Mouse (Mus musculus) urinary bladder, postnatal 25 days (tissue): ENCODE measurements around the gene Igflr1.

Source experiments
- DNase-seq: peaks from one replicate; pipeline ENCODE4 v3.0.0; 2022; ENCODE audit warnings: low spot score

Gene Igflr1

DNA sequence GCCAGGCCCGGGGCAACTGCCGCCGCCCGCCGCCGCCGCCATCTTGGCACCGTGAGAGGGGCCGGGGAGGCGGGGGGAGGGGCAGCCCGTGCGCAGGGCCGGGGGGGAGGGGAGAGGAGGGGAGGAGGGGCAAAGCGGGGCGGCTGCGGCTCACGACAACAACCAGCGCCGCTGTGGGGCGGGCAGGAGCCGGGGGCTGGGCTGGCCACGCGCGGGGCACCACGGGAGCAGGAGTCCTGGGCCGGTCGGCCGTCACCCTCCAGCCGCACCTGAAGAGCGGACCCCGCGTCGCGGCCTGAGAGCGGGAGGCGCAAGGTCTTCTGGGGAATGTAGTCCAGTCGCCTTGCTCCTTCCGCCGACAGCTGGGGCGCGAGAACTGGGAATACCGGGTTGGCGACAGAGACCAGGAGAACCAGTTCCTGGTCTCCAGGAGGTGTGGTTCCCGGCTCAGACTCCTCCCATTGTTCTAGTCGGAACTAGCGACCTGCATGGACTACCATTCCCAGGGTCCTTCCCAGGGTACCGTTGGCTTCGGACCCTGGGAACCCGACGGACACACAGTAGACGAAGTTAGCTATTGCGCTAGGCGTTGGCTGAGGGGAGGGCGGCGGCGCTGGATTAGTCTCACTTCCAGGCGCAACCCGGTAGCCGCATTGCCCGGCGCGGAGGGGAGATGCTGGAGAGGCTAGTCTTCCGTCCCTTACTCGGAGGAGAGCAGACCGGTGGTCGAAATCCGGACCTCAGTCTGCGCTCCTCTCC, 23.6 kb downstream of the Igflr1 start, which contains the start of gene Kmt2b:
TSS of gene Kmt2b (minus strand) at position 51 of the 759 bp plus-strand sequence.
- peak; percentile 86 for DNase-seq

DNA sequence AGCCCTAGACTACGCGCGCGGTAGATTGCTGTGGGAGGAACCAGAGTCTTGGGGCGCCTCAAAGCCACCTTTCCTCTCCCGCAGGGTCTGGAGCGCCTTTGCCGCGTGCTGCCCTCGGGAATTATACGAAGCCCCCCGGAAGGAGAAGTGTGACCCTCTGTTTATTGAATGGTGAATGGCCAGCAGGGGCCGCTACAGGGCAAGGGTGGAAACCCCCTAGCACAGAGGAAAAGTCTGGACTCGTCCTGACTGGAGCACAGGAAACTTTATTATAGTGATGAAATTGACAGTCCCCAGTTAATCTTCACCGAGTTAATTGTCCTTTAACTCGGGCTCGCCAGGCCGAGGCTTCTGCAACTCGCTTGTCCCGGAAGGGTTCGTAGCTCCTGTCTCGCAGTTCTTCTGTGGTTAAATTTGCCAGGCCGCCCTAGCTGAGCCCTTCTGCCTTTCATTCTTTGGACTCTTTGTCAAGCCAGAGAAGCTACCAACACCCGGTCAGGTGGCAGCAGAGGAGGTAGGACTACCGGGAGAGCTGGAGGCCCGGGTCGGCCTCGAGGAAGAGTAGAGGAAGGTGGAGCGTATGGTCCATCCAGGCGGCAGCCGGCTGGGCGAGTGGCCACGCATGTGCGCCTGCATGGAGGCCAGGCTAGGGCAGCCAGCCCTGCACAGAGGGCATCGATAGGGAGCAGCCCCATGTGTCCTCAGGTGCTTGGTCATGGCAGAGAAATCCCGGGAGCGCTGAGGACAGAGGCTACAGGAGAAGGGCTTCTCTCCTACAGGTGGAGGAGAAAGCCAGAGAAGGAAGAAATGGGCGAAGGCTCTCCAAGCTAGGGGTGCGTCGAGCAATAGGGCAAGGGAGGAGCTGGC, 24.4 kb downstream of the Igflr1 start:
- peak; percentile 86 for DNase-seq

DNA sequence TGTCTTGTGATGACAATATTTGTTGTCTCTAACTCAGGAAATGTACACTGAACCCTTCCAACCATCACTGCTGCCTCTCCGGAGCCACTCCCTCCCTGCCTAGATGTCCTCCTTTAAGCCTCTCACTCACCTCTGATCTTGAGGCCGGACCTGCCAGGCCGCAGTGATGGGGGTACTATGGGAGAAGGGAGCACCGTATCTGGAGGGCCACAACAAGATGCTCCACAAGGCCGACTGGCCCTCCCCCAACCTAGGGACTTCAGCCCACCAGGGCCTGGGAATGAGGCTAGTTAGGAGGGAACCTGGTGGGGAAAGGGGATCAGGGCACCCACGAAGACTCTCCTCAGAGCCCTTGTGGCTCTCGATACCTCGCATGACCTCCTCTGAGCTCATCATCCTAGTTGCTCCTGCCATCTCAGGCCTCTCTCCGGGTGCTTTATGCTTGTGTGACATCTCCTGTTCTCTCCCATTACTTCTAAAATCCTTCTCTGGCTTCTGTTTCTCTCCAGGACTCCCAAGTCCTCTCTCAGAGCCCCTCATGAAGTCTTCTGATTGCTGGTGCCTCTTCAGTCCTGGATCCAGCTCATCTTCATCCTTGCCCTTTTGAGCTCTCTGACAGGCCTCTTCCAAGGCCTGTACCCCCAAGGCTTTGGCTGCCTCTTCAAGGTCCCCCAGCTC, 25.8 kb downstream of the Igflr1 start:
- no peak for DNase-seq

DNA sequence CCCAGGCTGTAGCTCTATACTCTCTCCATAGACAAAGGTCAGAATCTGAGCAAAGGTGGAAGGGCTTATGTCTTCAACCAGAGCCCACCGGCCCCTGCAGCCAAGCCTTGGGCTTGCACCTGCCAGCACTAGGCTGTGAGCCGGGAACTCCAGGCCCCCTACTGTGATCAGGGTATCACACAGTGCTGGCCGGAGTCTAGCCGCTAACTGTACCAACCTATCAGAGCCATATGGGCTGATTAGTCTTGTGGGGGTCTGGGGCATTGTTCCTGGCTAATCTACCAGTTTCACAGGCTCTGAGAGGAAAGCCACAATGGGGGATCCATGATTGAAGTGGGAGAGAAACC, 26.4 kb downstream of the Igflr1 start:
- no peak for DNase-seq

DNA sequence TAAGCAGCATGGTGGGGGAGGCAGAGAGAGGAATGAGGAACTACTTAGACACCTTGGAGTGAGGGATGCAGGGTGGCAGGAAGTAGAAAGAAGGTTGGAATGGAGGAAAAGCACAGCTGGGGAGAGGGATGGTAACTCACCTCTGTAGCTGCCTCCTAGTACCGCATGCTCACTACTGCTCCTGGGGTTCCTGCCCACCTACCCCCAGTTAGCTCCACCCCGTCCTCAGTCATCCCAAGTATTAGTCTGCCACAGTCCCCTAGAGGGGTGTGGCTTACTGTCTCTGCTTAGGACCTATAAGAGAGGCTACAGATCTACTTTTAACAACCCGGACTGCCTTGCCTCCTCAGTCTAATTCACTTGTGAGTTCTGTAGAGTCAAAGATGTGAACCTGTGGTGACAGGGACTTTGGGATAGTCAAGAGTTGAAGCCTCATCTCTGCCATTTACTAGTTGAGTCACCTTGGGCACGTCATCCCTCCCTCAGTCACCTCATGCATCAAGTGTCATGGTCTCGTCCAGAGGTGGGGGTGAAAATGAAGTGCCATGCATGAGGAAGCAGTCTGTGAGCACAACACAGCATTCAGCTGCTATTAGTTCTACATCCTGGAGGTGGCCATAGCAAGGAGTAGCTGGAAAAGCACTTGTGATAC, 27.7 kb downstream of the Igflr1 start:
- DNase-seq: no peak

- no peak for DNase-seq
These were observed 28.6 kb downstream of the Igflr1 start for GRCm38 (mm10) chr7:30593579-30594509.

DNA sequence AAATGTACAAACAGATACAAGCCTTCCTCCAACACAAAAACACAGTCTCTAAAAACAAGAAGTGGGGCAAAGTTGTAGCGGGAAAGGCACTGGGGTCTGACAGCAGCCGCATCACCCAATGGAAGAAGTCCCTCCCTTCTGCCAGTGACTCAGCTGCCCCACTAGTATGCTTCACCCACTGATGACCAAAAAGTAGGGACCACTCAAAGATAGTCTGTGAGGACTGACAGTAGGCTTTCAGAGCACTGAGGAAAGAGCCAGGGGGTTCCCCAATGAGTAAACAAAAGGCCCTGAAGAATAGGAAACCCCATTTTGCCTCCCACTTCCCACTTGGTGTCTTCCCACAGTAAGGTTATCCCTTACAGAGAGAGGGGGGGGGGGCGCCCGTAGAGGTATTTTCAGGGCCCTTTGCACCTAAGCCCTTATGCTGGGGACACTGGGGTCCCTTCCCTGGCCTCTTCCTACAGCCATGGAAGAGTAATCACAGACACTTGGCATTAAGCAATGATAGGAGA, 29.3 kb downstream of the Igflr1 start:
- DNase-seq: no peak

GRCm38 (mm10) chr7:30596093-30596492, 30.9 kb downstream of the Igflr1 start:
- DNase-seq: no peak

GRCm38 (mm10) chr7:30596811-30597210, 31.6 kb downstream of the Igflr1 start:
- no peak for DNase-seq

DNA sequence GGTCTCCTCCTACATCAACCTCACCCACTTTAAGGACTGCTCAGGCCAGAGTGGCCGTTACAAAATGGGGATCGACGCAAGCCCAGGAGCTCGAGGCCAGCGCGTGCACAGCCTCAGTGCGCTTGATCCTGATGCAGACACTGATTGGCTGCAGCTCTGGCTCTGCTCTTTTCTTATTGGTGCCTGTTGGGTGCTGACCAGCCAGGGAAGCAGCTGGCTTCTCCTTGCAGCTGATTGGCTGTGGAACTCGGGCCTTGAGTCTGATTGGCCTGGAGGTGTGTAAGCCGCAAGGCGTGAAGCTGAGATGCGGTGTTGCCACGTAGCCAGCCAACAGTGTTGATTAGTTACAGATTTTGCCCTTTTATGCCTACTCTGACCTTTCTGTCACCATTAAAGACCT, 33.6 kb downstream of the Igflr1 start, which contains the start of gene Zbtb32:
TSS of gene Zbtb32 (minus strand) at position 124 of the 400 bp plus-strand sequence.
- no peak for DNase-seq

- DNase-seq: peak; percentile 81
These were observed 34.7 kb downstream of the Igflr1 start for GRCm38 (mm10) chr7:30599933-30600353.

GRCm38 (mm10) chr7:30600651-30601050, 35.4 kb downstream of the Igflr1 start:
- DNase-seq: peak; percentile 72

- DNase-seq: peak; percentile 56
These were observed 37.4 kb downstream of the Igflr1 start for GRCm38 (mm10) chr7:30602583-30602982.

GRCm38 (mm10) chr7:30604424-30604823, 39.2 kb downstream of the Igflr1 start:
- DNase-seq: no peak

- DNase-seq: no peak
These were observed 39.7 kb downstream of the Igflr1 start for GRCm38 (mm10) chr7:30604944-30605343.

GRCm38 (mm10) chr7:30607706-30608309, 42.6 kb downstream of the Igflr1 start:
- peak; percentile 60 for DNase-seq

GRCm38 (mm10) chr7:30608476-30608875, 43.2 kb downstream of the Igflr1 start:
- no peak for DNase-seq

DNA sequence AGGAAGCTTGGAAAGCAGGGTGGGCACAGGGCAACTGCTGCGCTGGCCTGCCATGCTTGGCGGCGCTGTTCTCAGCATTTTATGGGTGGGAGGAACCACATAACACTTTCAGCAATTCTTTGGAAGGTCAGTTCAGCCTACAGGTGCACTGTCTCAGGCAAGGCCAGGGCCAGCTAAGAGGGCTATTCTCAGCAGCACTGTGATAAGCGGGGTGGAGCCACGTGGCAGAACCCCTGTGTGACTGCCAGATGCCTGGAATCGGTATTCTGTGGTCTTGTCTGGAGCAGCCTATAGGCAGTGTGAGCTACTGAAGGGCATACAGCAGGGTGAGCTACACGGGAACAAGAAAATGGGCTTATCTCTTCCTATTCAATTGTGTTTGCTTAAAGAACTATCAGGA, 44.8 kb downstream of the Igflr1 start:
- no peak for DNase-seq

GRCm38 (mm10) chr7:30612654-30613402, 47.6 kb downstream of the Igflr1 start, which contains the start of gene Upk1a:
Upk1a (minus strand) TSS chr7:30612847.
- peak; percentile 46 for DNase-seq
